Mouse (Mus musculus): ENCODE measurements around the gene Ctcf. TPM values are rescaled to one million over a fixed set of nuclear protein-coding genes. Genes with fewer than 3 reads are reported as not detected.

Ctcf gene
- polyA plus RNA-seq, 1 experiment: 7.2 TPM

GRCm38 (mm10) chr8:105702001-105702401 is 65.6 kb downstream of the Ctcf start:
- TF ChIP-seq POLR2A (IDR thresholded peaks at IDR 0.05; ENCODE audit: control insufficient read depth, low read depth, low read length): no peak
- TF ChIP-seq CTCF (IDR thresholded peaks at IDR 0.05; ENCODE audit: control insufficient read depth, insufficient read depth, insufficient replicate concordance, low read depth, low read length): no peak
- Histone ChIP-seq H3K4me1 (ENCODE audit: control insufficient read depth, insufficient read depth, low read length) (peaks cover 24% of the 10 kb centered on the region), H3K36me3 (ENCODE audit: control insufficient read depth, insufficient read depth, low read length) (no peaks in the 10 kb centered on the region), H3K4me3 (ENCODE audit: control insufficient read depth, low read depth, low read length) (peak overlapping the region; percentile 93), H3K27ac (ENCODE audit: control insufficient read depth, insufficient read depth, low read depth, low read length) (peak overlapping the region; percentile 15; the same call in 1 of the 2 replicates), H3K27me3 (ENCODE audit: control insufficient read depth, insufficient read depth, low read length) (no peaks in the 10 kb centered on the region)

DNA sequence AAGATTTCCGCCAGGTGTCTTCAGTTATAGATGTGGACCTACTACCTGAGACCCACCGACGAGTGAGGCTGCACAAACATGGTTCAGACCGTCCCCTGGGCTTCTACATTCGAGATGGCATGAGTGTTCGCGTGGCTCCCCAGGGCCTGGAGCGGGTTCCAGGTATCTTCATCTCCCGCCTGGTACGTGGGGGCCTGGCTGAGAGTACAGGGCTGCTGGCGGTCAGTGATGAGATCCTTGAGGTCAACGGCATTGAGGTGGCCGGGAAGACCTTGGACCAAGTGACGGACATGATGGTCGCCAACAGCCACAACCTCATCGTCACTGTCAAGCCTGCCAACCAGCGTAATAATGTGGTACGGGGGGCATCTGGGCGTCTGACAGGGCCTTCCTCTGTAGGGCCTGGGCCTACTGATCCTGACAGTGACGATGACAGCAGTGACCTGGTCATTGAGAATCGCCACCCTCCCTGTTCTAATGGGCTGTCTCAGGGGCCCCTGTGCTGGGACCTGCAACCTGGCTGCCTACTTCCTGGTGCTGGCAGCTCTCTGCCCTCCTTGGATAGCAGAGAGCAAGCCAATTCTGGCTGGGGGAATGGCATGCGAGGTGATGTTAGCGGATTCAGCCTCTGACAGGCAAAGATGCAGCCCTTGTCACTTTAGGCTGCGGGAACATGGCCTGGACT is 66.5 kb downstream of the Ctcf start:
- Histone ChIP-seq H3K27me3 (ENCODE audit: control insufficient read depth, insufficient read depth, low read length) (no peaks in the 10 kb centered on the region), H3K4me3 (ENCODE audit: control insufficient read depth, low read depth, low read length) (peak overlapping the region; percentile 93), H3K4me1 (ENCODE audit: control insufficient read depth, insufficient read depth, low read length) (peaks cover 29% of the 10 kb centered on the region), H3K27ac (ENCODE audit: control insufficient read depth, insufficient read depth, low read depth, low read length) (no peak overlapping the region), H3K36me3 (ENCODE audit: control insufficient read depth, insufficient read depth, low read length) (no peaks in the 10 kb centered on the region)
- no peak for TF ChIP-seq CTCF (IDR thresholded peaks at IDR 0.05; ENCODE audit: control insufficient read depth, insufficient read depth, insufficient replicate concordance, low read depth, low read length)
- no peak; the same call in 1 of the 2 replicates for TF ChIP-seq POLR2A (IDR thresholded peaks at IDR 0.05; ENCODE audit: control insufficient read depth, low read depth, low read length)

DNA sequence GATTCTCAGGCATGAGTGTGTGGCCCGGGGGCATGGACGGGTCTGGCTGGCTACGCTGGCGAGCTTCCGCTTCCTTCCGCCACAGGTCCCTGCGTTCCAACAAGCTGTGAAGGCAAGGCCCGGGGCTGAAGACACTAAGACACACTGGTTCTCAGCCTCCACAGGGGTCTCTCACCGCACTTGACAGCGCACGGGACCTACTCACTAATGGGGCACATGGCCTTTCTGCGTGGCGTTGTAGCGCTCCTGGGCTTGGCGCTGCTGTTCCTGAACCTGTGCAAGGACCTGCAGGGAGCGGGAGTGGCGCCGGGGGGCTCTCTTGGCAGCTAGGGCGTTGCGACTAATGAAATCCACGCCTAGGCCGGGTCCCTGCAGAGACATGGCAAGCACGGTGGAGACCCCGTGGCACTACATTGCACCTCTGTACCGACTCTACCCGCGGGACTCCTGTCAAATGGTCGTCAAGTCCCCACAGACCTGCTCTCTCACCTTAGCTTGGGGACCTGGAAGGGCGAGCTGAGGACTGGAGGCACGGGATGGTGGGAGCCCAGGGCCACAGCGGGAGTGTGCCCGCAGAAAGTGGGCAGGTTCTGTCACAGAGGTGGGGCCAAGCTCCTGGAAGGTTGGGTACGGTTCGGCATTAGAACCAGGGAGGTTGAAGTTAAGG is 67.9 kb downstream of the Ctcf start:
- no peaks in the 10 kb centered on the region for H3K27me3 ChIP-seq (ENCODE audit: control insufficient read depth, insufficient read depth, low read length)
- TF ChIP-seq CTCF (IDR thresholded peaks at IDR 0.05; ENCODE audit: control insufficient read depth, insufficient read depth, insufficient replicate concordance, low read depth, low read length) (no peak), POLR2A (IDR thresholded peaks at IDR 0.05; ENCODE audit: control insufficient read depth, low read depth, low read length) (no peak)
- H3K36me3 ChIP-seq (ENCODE audit: control insufficient read depth, insufficient read depth, low read length): no peaks in the 10 kb centered on the region
- H3K4me3 ChIP-seq (ENCODE audit: control insufficient read depth, low read depth, low read length): peak overlapping the region; percentile 51
- H3K4me1 ChIP-seq (ENCODE audit: control insufficient read depth, insufficient read depth, low read length): peaks cover 34% of the 10 kb centered on the region
- H3K27ac ChIP-seq (ENCODE audit: control insufficient read depth, insufficient read depth, low read depth, low read length): no peak overlapping the region

- H3K36me3 ChIP-seq (ENCODE audit: control insufficient read depth, insufficient read depth, low read length): no peaks in the 10 kb centered on the region
- H3K27me3 ChIP-seq (ENCODE audit: control insufficient read depth, insufficient read depth, low read length): no peaks in the 10 kb centered on the region
- no peak for TF ChIP-seq CTCF (IDR thresholded peaks at IDR 0.05; ENCODE audit: control insufficient read depth, insufficient read depth, insufficient replicate concordance, low read depth, low read length)
- H3K27ac ChIP-seq (ENCODE audit: control insufficient read depth, insufficient read depth, low read depth, low read length): no peak overlapping the region
- peak overlapping the region; percentile 5; the same call in 1 of the 2 replicates for H3K4me3 ChIP-seq (ENCODE audit: control insufficient read depth, low read depth, low read length)
- peaks cover 38% of the 10 kb centered on the region for H3K4me1 ChIP-seq (ENCODE audit: control insufficient read depth, insufficient read depth, low read length)
Observed at GRCm38 (mm10) chr8:105704955-105705354, 68.6 kb downstream of the Ctcf start.

DNA sequence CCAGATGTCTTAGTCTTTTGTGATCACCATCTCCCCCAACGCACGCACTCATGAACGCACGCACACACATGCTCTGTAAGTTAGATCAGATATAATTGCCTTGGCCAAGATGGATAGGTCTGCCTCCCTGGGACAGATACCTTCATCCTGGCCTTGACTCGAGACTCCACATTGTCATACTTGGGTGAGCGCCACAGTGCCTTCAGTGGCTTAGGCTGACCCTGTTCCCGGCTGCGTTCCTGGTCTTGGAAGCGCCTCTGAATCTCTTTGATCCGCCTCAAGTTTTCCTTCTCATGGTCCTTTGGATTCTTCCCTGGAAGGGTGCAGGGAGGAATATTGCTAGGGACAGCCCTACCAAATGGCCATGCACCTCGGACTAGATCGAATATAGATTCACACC is 70.1 kb downstream of the Ctcf start:
- Histone ChIP-seq H3K36me3 (ENCODE audit: control insufficient read depth, insufficient read depth, low read length) (no peaks in the 10 kb centered on the region), H3K27ac (ENCODE audit: control insufficient read depth, insufficient read depth, low read depth, low read length) (no peak overlapping the region), H3K4me1 (ENCODE audit: control insufficient read depth, insufficient read depth, low read length) (peaks cover 35% of the 10 kb centered on the region), H3K4me3 (ENCODE audit: control insufficient read depth, low read depth, low read length) (peak overlapping the region; percentile 7), H3K27me3 (ENCODE audit: control insufficient read depth, insufficient read depth, low read length) (no peaks in the 10 kb centered on the region)
- no peak for TF ChIP-seq POLR2A (IDR thresholded peaks at IDR 0.05; ENCODE audit: control insufficient read depth, low read depth, low read length)
- no peak for TF ChIP-seq CTCF (IDR thresholded peaks at IDR 0.05; ENCODE audit: control insufficient read depth, insufficient read depth, insufficient replicate concordance, low read depth, low read length)

DNA sequence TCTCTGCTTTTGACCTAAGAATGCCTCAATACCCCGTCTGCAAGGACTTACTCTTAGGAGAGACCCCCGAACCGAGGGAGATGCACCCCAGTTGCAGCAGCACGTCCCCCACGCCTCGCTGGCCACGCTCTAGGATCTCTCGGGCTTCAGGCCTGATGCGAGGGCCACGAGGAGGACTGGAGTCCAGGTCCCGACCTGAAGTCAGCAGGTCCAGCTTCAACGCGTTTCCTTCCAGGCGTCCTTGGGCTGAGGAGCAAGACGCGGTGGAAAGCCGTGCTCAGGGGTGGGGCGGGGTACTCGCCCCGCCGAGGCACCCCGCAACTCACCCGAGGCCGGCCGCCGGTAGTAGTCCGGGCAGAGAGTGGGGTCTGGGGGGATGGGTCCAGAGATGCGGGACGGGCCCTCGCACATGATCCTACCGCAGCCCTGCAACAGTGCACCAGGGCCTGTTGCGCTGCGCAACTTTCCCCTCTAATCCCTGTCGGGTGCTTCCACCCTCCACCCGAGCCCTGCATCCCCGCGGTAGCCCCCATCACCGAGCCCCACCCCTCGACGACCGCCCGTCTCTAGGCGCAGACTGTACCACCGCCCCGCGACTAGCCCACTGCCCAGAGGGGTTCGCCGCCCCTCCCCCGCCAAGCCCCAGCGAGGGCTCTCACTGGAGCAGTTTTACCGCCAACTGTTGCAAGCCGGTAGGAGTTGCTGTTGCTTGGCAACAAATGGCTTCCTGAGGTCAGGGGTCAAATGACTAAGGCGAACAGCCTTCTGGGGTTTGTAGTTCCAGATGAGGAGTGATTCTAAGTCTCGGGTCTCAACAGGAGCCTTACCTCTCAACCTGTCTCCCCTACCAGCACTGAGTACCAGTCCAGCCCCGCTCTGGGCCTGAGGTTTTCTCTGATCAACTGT is 71.4 kb downstream of the Ctcf start, which contains the start of the genes 4933405L10Rik and Enkd1:
4933405L10Rik (plus strand) TSS at position 158 of the 906 bp plus-strand sequence.
Enkd1 (minus strand) TSS at position 713 of the 906 bp plus-strand sequence.
- Histone ChIP-seq H3K27me3 (ENCODE audit: control insufficient read depth, insufficient read depth, low read length) (no peaks in the 10 kb centered on the region), H3K4me1 (ENCODE audit: control insufficient read depth, insufficient read depth, low read length) (peaks cover 25% of the 10 kb centered on the region), H3K27ac (ENCODE audit: control insufficient read depth, insufficient read depth, low read depth, low read length) (peak within 1 kb of the TSS; percentile 83), H3K4me3 (ENCODE audit: control insufficient read depth, low read depth, low read length) (peak within 1 kb of the TSS; percentile 90), H3K36me3 (ENCODE audit: control insufficient read depth, insufficient read depth, low read length) (no peaks in the 10 kb centered on the region)
- TF ChIP-seq POLR2A (IDR thresholded peaks at IDR 0.05; ENCODE audit: control insufficient read depth, low read depth, low read length): peak; percentile 53
- no peak for TF ChIP-seq CTCF (IDR thresholded peaks at IDR 0.05; ENCODE audit: control insufficient read depth, insufficient read depth, insufficient replicate concordance, low read depth, low read length)

Measured in testis, adult 2 months (tissue).